Mouse (Mus musculus) neural tube, embryonic 11.5 days (tissue): ENCODE measurements around the gene Mapk12. TPM values are rescaled to one million over a fixed set of nuclear protein-coding genes. Genes with fewer than 3 reads are reported as not detected.
A peak's percentile ranks its signal among the peaks of the same experiment; 100 is the strongest.

Experiments used
- ATAC-seq: fragments of 200-750 bp; cut with Nextera tagmentation; 2 replicates; pipeline ENCODE4 v1.8.0; 2017; ENCODE audit warnings: moderate number of reproducible peaks, mild to moderate bottlenecking, moderate TSS enrichment, moderate library complexity; ENCODE audit not compliant: insufficient read depth, low FRiP score, low TSS enrichment
- DNase-seq: peaks from one replicate; pipeline ENCODE4 v3.0.0-alpha.2; 2015; ENCODE audit warnings: low spot score
- H3K27ac ChIP-seq: fragments of 300-500 bp; sonication (generic); 2 replicates; pipeline ENCODE4 v1.5.1; 2014; ENCODE audit warnings: low read depth, mild to moderate bottlenecking, low read length
- H3K27me3 ChIP-seq: fragments of 300-500 bp; sonication (generic); 2 replicates; pipeline ENCODE4 v1.6.1; 2014; ENCODE audit warnings: mild to moderate bottlenecking, low read length, mixed read lengths; ENCODE audit not compliant: control insufficient read depth, insufficient read depth
- H3K36me3 ChIP-seq: fragments of 300-500 bp; sonication (generic); 2 replicates; pipeline ENCODE4 v1.6.1; 2014; ENCODE audit warnings: mild to moderate bottlenecking, low read length, moderate library complexity, mixed read lengths; ENCODE audit not compliant: control insufficient read depth, insufficient read depth
- H3K4me1 ChIP-seq: fragments of 300-500 bp; sonication (generic); 2 replicates; pipeline ENCODE4 v1.6.1; 2014; ENCODE audit warnings: low read length, mixed read lengths; ENCODE audit not compliant: control insufficient read depth, insufficient read depth
- H3K4me2 ChIP-seq: fragments of 300-500 bp; sonication (generic); 2 replicates; pipeline ENCODE4 v1.6.1; 2014; ENCODE audit warnings: low read depth, mild to moderate bottlenecking, moderate library complexity
- H3K4me3 ChIP-seq: fragments of 300-500 bp; sonication (generic); 2 replicates; pipeline ENCODE4 v1.5.1; 2014; ENCODE audit warnings: low read depth, low read length
- H3K9ac ChIP-seq: fragments of 300-500 bp; sonication (generic); 2 replicates; pipeline ENCODE4 v1.6.1; 2014; ENCODE audit warnings: mild to moderate bottlenecking, low read length
- H3K9me3 ChIP-seq: fragments of 300-500 bp; sonication (generic); 2 replicates; pipeline ENCODE4 v1.6.1; 2016; ENCODE audit warnings: low read length; ENCODE audit not compliant: control insufficient read depth
- WGBS: fragments of 180-500 bp; shearing (Covaris S2); extraction: QIAGEN DNeasy Blood & Tissue Kit; methylation state at CpG from one replicate; pipeline ENCODE4 v1.1.7; 2014; 5-methylcytosine and 5-hydroxymethylcytosine counted together
- polyA plus RNA-seq: library from polyadenylated mRNA; unstranded; fragments of >200 nt; fragmentation: Nextera tagmentation; extraction: Ambion mirVana; gene quantifications from 2 replicates; pipeline ENCODE4 v1.2.1, GENCODE M21; 2014

The Mapk12 gene
- polyA plus RNA-seq, 1 experiment from 2014 or later: 20.3 TPM

GRCm38 (mm10) chr15:89104425-89104824, 36.1 kb downstream of the Mapk12 start:
- WGBS: 95% methylated on average over 8 of the region's 8 CpGs
- Histone ChIP-seq H3K27me3 (no peaks in the 10 kb centered on the region), H3K4me1 (no peaks in the 10 kb centered on the region), H3K4me3 (no peak overlapping the region), H3K27ac (no peak overlapping the region), H3K4me2 (no peak overlapping the region), H3K9ac (no peak overlapping the region), H3K9me3 (no peaks in the 10 kb centered on the region), H3K36me3 (peaks cover 34% of the 10 kb centered on the region)
- ATAC-seq (no peak), DNase-seq (no peak)

DNA sequence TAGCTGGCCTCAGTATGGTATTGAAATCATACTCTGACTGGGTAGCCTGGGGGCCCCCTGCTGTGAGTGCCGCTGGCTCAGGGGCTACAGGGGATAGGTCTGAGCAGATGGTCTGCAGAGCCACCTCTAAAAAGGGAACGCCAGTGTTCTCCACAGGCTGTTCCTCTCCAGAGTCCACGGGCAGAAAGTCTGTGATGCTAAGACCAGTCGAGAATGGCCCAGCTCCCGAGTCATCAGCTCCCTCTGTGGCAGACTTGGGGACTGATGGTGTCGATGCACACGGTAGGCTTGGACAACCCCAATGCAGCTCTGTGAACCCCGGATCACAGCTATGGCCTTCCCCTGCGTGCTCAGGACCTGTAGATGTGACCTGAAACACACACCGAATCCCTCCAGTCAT, 36.6 kb downstream of the Mapk12 start:
- no peak for DNase-seq
- Histone ChIP-seq H3K9me3 (no peaks in the 10 kb centered on the region), H3K4me3 (no peak overlapping the region), H3K27me3 (no peaks in the 10 kb centered on the region), H3K4me2 (no peak overlapping the region), H3K9ac (no peak overlapping the region), H3K4me1 (no peaks in the 10 kb centered on the region), H3K36me3 (peaks cover 36% of the 10 kb centered on the region), H3K27ac (no peak overlapping the region)
- WGBS: 87% methylated on average over 10 of the region's 10 CpGs
- ATAC-seq: no peak

DNA sequence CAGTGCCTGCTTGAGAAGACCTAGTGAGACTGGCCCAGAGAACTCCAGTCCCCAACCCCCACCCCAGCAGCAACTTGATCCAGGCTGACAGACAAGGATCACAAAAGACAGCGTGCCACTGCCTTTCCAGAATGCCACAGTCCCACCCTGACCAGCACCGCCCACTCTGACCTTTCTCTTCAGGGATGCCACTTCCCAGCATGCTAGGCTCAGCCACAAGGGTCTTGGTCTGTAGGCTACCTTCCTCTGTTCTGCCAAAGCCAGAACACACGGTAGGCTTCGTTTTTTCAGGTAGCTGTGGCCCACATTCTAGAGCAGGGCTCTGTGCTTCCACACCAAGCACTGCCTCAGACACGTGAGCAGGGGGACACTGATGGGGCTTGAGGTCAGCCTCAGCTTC, 37.9 kb downstream of the Mapk12 start:
- no peaks in the 10 kb centered on the region for H3K4me1 ChIP-seq
- no peak for ATAC-seq
- H3K9me3 ChIP-seq: no peaks in the 10 kb centered on the region
- H3K36me3 ChIP-seq: peaks cover 32% of the 10 kb centered on the region
- no peak overlapping the region for H3K9ac ChIP-seq
- no peak for DNase-seq
- H3K27me3 ChIP-seq: no peaks in the 10 kb centered on the region
- H3K4me3 ChIP-seq: no peak overlapping the region
- 89% methylated on average over 5 of the region's 5 CpGs for WGBS
- no peak overlapping the region for H3K4me2 ChIP-seq
- H3K27ac ChIP-seq: no peak overlapping the region

GRCm38 (mm10) chr15:89100823-89101222, 39.7 kb downstream of the Mapk12 start:
- Histone ChIP-seq H3K36me3 (peaks cover 29% of the 10 kb centered on the region), H3K9ac (no peak overlapping the region), H3K4me1 (no peaks in the 10 kb centered on the region), H3K9me3 (no peaks in the 10 kb centered on the region), H3K4me2 (no peak overlapping the region), H3K4me3 (no peak overlapping the region), H3K27me3 (no peaks in the 10 kb centered on the region), H3K27ac (no peak overlapping the region)
- DNase-seq: no peak
- 94% methylated on average over 12 of the region's 12 CpGs for WGBS
- no peak for ATAC-seq

GRCm38 (mm10) chr15:89098616-89099015, 41.9 kb downstream of the Mapk12 start:
- Histone ChIP-seq H3K27ac (no peak overlapping the region), H3K9me3 (no peaks in the 10 kb centered on the region), H3K36me3 (peaks cover 32% of the 10 kb centered on the region), H3K9ac (no peak overlapping the region), H3K27me3 (no peaks in the 10 kb centered on the region), H3K4me1 (no peaks in the 10 kb centered on the region), H3K4me3 (no peak overlapping the region), H3K4me2 (no peak overlapping the region)
- WGBS: 88% methylated on average over 7 of the region's 7 CpGs
- no peak for ATAC-seq
- DNase-seq: no peak

- Histone ChIP-seq H3K4me3 (no peak overlapping the region), H3K4me2 (no peak overlapping the region), H3K9me3 (no peaks in the 10 kb centered on the region), H3K4me1 (no peaks in the 10 kb centered on the region), H3K9ac (no peak overlapping the region), H3K36me3 (peaks cover 29% of the 10 kb centered on the region), H3K27ac (no peak overlapping the region), H3K27me3 (no peaks in the 10 kb centered on the region)
- no peak for ATAC-seq
- DNase-seq: no peak
- 89% methylated on average over 5 of the region's 5 CpGs for WGBS
These were observed 43.1 kb downstream of the Mapk12 start for GRCm38 (mm10) chr15:89097450-89097849.

DNA sequence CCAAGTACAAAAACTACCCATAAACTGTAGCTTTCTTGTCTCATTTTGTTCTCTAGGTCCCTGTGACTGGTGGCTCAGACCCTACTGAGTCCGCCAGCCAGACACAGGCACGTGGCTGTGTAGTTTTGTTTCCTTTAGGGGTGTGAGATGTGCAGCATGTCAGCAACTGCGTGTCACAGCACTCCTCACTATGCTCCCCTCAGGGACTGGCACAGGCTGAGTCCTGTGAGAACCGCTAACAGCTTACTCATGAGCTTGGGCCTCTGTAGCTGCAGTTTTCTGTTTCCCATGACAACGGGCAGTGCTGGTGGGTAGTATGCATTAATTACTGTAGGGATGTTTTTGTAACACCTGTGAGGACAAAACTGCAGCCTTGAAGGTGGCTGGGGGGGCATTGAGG, 48.3 kb downstream of the Mapk12 start:
- H3K27ac ChIP-seq: no peak overlapping the region
- no peaks in the 10 kb centered on the region for H3K27me3 ChIP-seq
- 80% methylated on average over 5 of the region's 5 CpGs for WGBS
- H3K4me3 ChIP-seq: no peak overlapping the region
- H3K4me1 ChIP-seq: peaks cover 7% of the 10 kb centered on the region
- H3K4me2 ChIP-seq: no peak overlapping the region
- H3K9ac ChIP-seq: no peak overlapping the region
- peaks cover 11% of the 10 kb centered on the region for H3K36me3 ChIP-seq
- DNase-seq: no peak
- H3K9me3 ChIP-seq: no peaks in the 10 kb centered on the region
- no peak for ATAC-seq

GRCm38 (mm10) chr15:89090662-89091061, 49.8 kb downstream of the Mapk12 start:
- no peak overlapping the region for H3K4me3 ChIP-seq
- DNase-seq (no peak), ATAC-seq (no peak)
- H3K27me3 ChIP-seq: no peaks in the 10 kb centered on the region
- H3K36me3 ChIP-seq: peaks cover 13% of the 10 kb centered on the region
- no peaks in the 10 kb centered on the region for H3K9me3 ChIP-seq
- 78% methylated on average over 4 of the region's 4 CpGs for WGBS
- no peak overlapping the region for H3K27ac ChIP-seq
- no peak overlapping the region for H3K4me2 ChIP-seq
- H3K4me1 ChIP-seq: peaks cover 7% of the 10 kb centered on the region
- H3K9ac ChIP-seq: no peak overlapping the region

GRCm38 (mm10) chr15:89089248-89090051, 51.1 kb downstream of the Mapk12 start:
- ATAC-seq: peak; percentile 57
- 4% methylated on average over 64 of the region's 68 CpGs for whole genome bisulfite sequencing
- peak overlapping the region; percentile 100 for H3K4me2 ChIP-seq
- peaks cover 8% of the 10 kb centered on the region for H3K36me3 ChIP-seq
- H3K4me3 ChIP-seq: peak overlapping the region; percentile 97
- H3K27ac ChIP-seq: peak overlapping the region; percentile 74; the same call in 1 of the 2 replicates
- H3K27me3 ChIP-seq: no peaks in the 10 kb centered on the region
- DNase-seq: no peak
- H3K9me3 ChIP-seq: no peaks in the 10 kb centered on the region
- H3K9ac ChIP-seq: peak overlapping the region; percentile 92
- peaks cover 7% of the 10 kb centered on the region for H3K4me1 ChIP-seq
